ENCODE assay signal across 25 mouse cellular contexts in genomic region chr10:80025044-80025347, GRCm38 (mm10). TPM values are rescaled to one million over a fixed set of nuclear protein-coding genes. Genes with fewer than 3 reads are reported as not detected.
A peak's percentile ranks its signal among the peaks of the same experiment; 100 is the strongest.
DNase-seq lines count a peak whose midpoint lies in the region; ATAC-seq and TF ChIP-seq lines count a peak whose summit lies in the region.
"Had no signal": no experiment of that assay in that cellular context is flagged by ENCODE, and none has a peak within 500 bp of the region (broad histone marks: within the 10 kb centered on the region; RNA-seq: fewer than 3 reads in every experiment).

No protein-coding gene starts in this region.

- no peak for DNase-seq in Muller cell, postnatal 12 days (ENCODE audit: inconsistent ontology term)
- DNase-seq in left cerebral cortex, postnatal 10 days (ENCODE audit: extremely low spot score in 1 of 2, low spot score in 2 of 2): no peak
- DNase-seq in kidney, postnatal 10 days: no peak
- DNase-seq: adrenal gland, adult 2 months; cerebellum, adult 2 months; cerebellum, postnatal 36 days; embryo, embryonic 11 days; kidney, adult 9 months; kidney, postnatal 25 days; left cerebral cortex, postnatal 4 days had no signal

- peaks cover 99% of the 10 kb centered on the region for H3K36me3 ChIP-seq in megakaryocyte, embryonic 14.5 days (replicated peaks; ENCODE audit: low read length)
- H3K36me3 ChIP-seq in E14TG2a.4 (ENCODE audit: insufficient read depth, low read length): peaks cover 37% of the 10 kb centered on the region
- H3K36me3 ChIP-seq in small intestine, adult 2 months (ENCODE audit: control insufficient read depth, insufficient read depth, low read length): no peaks in the 10 kb centered on the region
- H3K36me3 ChIP-seq: embryonic facial prominence, embryonic 15.5 days; hindbrain, embryonic 15.5 days; intestine, embryonic 15.5 days; limb, embryonic 15.5 days; lung, embryonic 15.5 days; midbrain, embryonic 12.5 days; neural tube, embryonic 15.5 days had no signal

- no peak for ATAC-seq in megakaryocyte, adult 5-6 weeks (ENCODE audit: poor library complexity, severe bottlenecking)
- ATAC-seq: forebrain, embryonic 14.5 days had no signal

- TF ChIP-seq CTCF in E14TG2a.4 (conservative IDR thresholded peaks at IDR 0.05; ENCODE audit: low read length): no peak
- TF ChIP-seq CTCF in bone marrow, adult 2 months (IDR thresholded peaks at IDR 0.05; ENCODE audit: control insufficient read depth, insufficient read depth, low read length): no peak
- no peak for TF ChIP-seq CTCF in small intestine, adult 2 months (IDR thresholded peaks at IDR 0.05; ENCODE audit: extremely low read depth, insufficient read length, insufficient replicate concordance, low read depth, low read length)

- WGBS in bone marrow, adult 2 months: 65% methylated on average over 4 of the region's 4 CpGs
- WGBS in small intestine, adult 2 months: 56% methylated on average over 4 of the region's 4 CpGs

- H3K27ac ChIP-seq in bone marrow, adult 2 months (ENCODE audit: control insufficient read depth, insufficient read depth, low read depth, low read length, poor library complexity): peak overlapping the region; percentile 73; the same call in 1 of the 2 replicates
- peak overlapping the region; percentile 85; the same call in 1 of the 2 replicates for H3K27ac ChIP-seq in small intestine, adult 2 months (ENCODE audit: insufficient read depth, low read depth, low read length)
- H3K27ac ChIP-seq: embryonic facial prominence, embryonic 15.5 days; hindbrain, embryonic 15.5 days; intestine, embryonic 15.5 days; left cerebral cortex, adult 2 months; limb, embryonic 15.5 days; lung, embryonic 15.5 days; midbrain, embryonic 12.5 days; neural tube, embryonic 15.5 days had no signal

- TF ChIP-seq POLR2A in bone marrow, adult 2 months (IDR thresholded peaks at IDR 0.05; ENCODE audit: borderline replicate concordance, control insufficient read depth, low read depth, low read length): no peak
- TF ChIP-seq POLR2A in small intestine, adult 2 months (IDR thresholded peaks at IDR 0.05; ENCODE audit: low read depth, low read length): no peak

- H3K4me3 ChIP-seq in megakaryocyte, embryonic 14.5 days (replicated peaks): peak overlapping the region; percentile 89
- peak overlapping the region; percentile 48 for H3K4me3 ChIP-seq in E14TG2a.4 (replicated peaks; ENCODE audit: low read length)
- H3K4me3 ChIP-seq in bone marrow, adult 2 months (replicated peaks; ENCODE audit: control insufficient read depth, low read depth, low read length): no peak overlapping the region
- H3K4me3 ChIP-seq in small intestine, adult 2 months (ENCODE audit: low read depth, low read length): no peak overlapping the region
- H3K4me3 ChIP-seq: embryonic facial prominence, embryonic 15.5 days; heart, embryonic 10.5 days; hindbrain, embryonic 15.5 days; intestine, embryonic 15.5 days; left cerebral cortex, adult 2 months; limb, embryonic 15.5 days; lung, embryonic 15.5 days; midbrain, embryonic 12.5 days; neural tube, embryonic 15.5 days had no signal

- H3K27me3 ChIP-seq in megakaryocyte, embryonic 14.5 days (replicated peaks): no peaks in the 10 kb centered on the region
- no peaks in the 10 kb centered on the region for H3K27me3 ChIP-seq in E14TG2a.4 (ENCODE audit: insufficient read depth, low read length)
- no peaks in the 10 kb centered on the region for H3K27me3 ChIP-seq in small intestine, adult 2 months (ENCODE audit: control insufficient read depth, insufficient read depth, low read length)
- H3K27me3 ChIP-seq: embryonic facial prominence, embryonic 15.5 days; intestine, embryonic 15.5 days; limb, embryonic 15.5 days; lung, embryonic 15.5 days had no signal

- no peaks in the 10 kb centered on the region for H3K9me3 ChIP-seq in megakaryocyte, embryonic 14.5 days
- no peaks in the 10 kb centered on the region for H3K9me3 ChIP-seq in E14TG2a.4 (ENCODE audit: low read length)
- H3K9me3 ChIP-seq: embryonic facial prominence, embryonic 15.5 days; heart, embryonic 10.5 days; hindbrain, embryonic 15.5 days; intestine, embryonic 15.5 days; limb, embryonic 15.5 days; lung, embryonic 15.5 days; midbrain, embryonic 12.5 days; neural tube, embryonic 15.5 days had no signal

- intact Hi-C loops in left cerebral cortex, postnatal 10 days (cut with DNase I): no loop called here

- H3K4me1 ChIP-seq in megakaryocyte, embryonic 14.5 days: peaks cover 99% of the 10 kb centered on the region
- H3K4me1 ChIP-seq in E14TG2a.4 (replicated peaks; ENCODE audit: low read depth, low read length): peaks cover 94% of the 10 kb centered on the region
- H3K4me1 ChIP-seq in bone marrow, adult 2 months (ENCODE audit: control insufficient read depth, insufficient read depth, low read length): peaks cover 7% of the 10 kb centered on the region
- peaks cover 28% of the 10 kb centered on the region for H3K4me1 ChIP-seq in small intestine, adult 2 months (ENCODE audit: control insufficient read depth, insufficient read depth, insufficient read length, low read length)
- H3K4me1 ChIP-seq: hindbrain, embryonic 15.5 days; neural tube, embryonic 15.5 days had no signal

RNA-seq across cellular contexts. Expression of gene Arhgap45, which starts 8.5 kb away (rescaled TPM):
- 375 and 477 TPM in 2 replicates for polyA plus RNA-seq in megakaryocyte, embryonic 14.5 days (2012; ENCODE audit: insufficient read depth, low replicate concordance)
- total RNA-seq in megakaryocyte, adult 5-6 weeks (2015): 135 and 140 TPM in 2 replicates
- total RNA-seq in megakaryocyte, adult 5-6 weeks (2017): 235 and 237 TPM in 2 replicates
- polyA plus RNA-seq in bone marrow, adult 2 months (2011; ENCODE audit: insufficient read depth, insufficient read length, low replicate concordance, missing spikeins): 111 and 291 TPM in 2 replicates
- polyA plus RNA-seq in small intestine, adult 2 months (2012; rRNA removed): 23.2 and 36.8 TPM in 2 replicates
- total RNA-seq in left cerebral cortex, postnatal 10 days (2021): 1 to 10 TPM; 3.3 to 4.5 TPM

RNA-seq across cellular contexts. Expression of gene Polr2e, which starts 14.6 kb away (rescaled TPM):
- polyA plus RNA-seq in megakaryocyte, embryonic 14.5 days (2012; ENCODE audit: insufficient read depth, low replicate concordance): 147 and 260 TPM in 2 replicates
- 70.2 and 70.7 TPM in 2 replicates for total RNA-seq in megakaryocyte, adult 5-6 weeks (2015)
- total RNA-seq in megakaryocyte, adult 5-6 weeks (2017): 58.4 and 69.2 TPM in 2 replicates
- polyA plus RNA-seq in bone marrow, adult 2 months (2011; ENCODE audit: insufficient read depth, insufficient read length, low replicate concordance, missing spikeins): 35.6 and 44.5 TPM in 2 replicates
- polyA plus RNA-seq in small intestine, adult 2 months (2012; rRNA removed): 140 and 186 TPM in 2 replicates
- total RNA-seq in left cerebral cortex, postnatal 10 days (2021): 10 to 100 TPM; 64.1 to 66.0 TPM

RNA-seq across cellular contexts. Expression of gene Gpx4, which starts 22.0 kb away (rescaled TPM):
- polyA plus RNA-seq in megakaryocyte, embryonic 14.5 days (2012; ENCODE audit: insufficient read depth, low replicate concordance): 3,942 and 9,172 TPM in 2 replicates
- total RNA-seq in megakaryocyte, adult 5-6 weeks (2015): 259 and 303 TPM in 2 replicates
- total RNA-seq in megakaryocyte, adult 5-6 weeks (2017): 375 and 378 TPM in 2 replicates
- 948 and 2,392 TPM in 2 replicates for polyA plus RNA-seq in bone marrow, adult 2 months (2011; ENCODE audit: insufficient read depth, insufficient read length, low replicate concordance, missing spikeins)
- 388 and 646 TPM in 2 replicates for polyA plus RNA-seq in small intestine, adult 2 months (2012; rRNA removed)
- 100 to 1,000 TPM; 436 to 469 TPM for total RNA-seq in left cerebral cortex, postnatal 10 days (2021)

RNA-seq across cellular contexts. Expression of gene Abca7, which starts 28.7 kb away (rescaled TPM):
- polyA plus RNA-seq in megakaryocyte, embryonic 14.5 days (2012; ENCODE audit: insufficient read depth, low replicate concordance): 47.4 and 62.2 TPM in 2 replicates
- 32.6 and 34.7 TPM in 2 replicates for total RNA-seq in megakaryocyte, adult 5-6 weeks (2015)
- total RNA-seq in megakaryocyte, adult 5-6 weeks (2017): 33.6 and 37.4 TPM in 2 replicates
- 54.3 and 96.9 TPM in 2 replicates for polyA plus RNA-seq in bone marrow, adult 2 months (2011; ENCODE audit: insufficient read depth, insufficient read length, low replicate concordance, missing spikeins)
- polyA plus RNA-seq in small intestine, adult 2 months (2012; rRNA removed): 18.1 and 33.4 TPM in 2 replicates
- total RNA-seq in left cerebral cortex, postnatal 10 days (2021): 1 to 10 TPM; 8.5 to 9.8 TPM

RNA-seq across cellular contexts. Expression of gene Cnn2, which starts 36.6 kb away (rescaled TPM):
- 1,011 and 1,303 TPM in 2 replicates for polyA plus RNA-seq in megakaryocyte, embryonic 14.5 days (2012; ENCODE audit: insufficient read depth, low replicate concordance)
- total RNA-seq in megakaryocyte, adult 5-6 weeks (2015): 174 and 175 TPM in 2 replicates
- 286 and 299 TPM in 2 replicates for total RNA-seq in megakaryocyte, adult 5-6 weeks (2017)
- polyA plus RNA-seq in bone marrow, adult 2 months (2011; ENCODE audit: insufficient read depth, insufficient read length, low replicate concordance, missing spikeins): 41.7 and 92.4 TPM in 2 replicates
- polyA plus RNA-seq in small intestine, adult 2 months (2012; rRNA removed): 49.9 and 72.8 TPM in 2 replicates
- 10 to 100 TPM in 1 of 2 experiments, 1 to 10 TPM in 1; 8.9 to 12.4 TPM for total RNA-seq in left cerebral cortex, postnatal 10 days (2021)

Comparison
In these comparisons a context has a peak if more than half of its experiments do, and no peak if none do; other contexts are left out.
1. H3K4me3 ChIP-seq: peak in megakaryocyte, embryonic 14.5 days (single experiment) and E14TG2a.4 (single experiment); none in bone marrow, adult 2 months (single experiment) and small intestine, adult 2 months (single experiment).